Mouse (Mus musculus) WW6 (cell line): ENCODE data around the gene Kcnq1.

ENCODE experiments used
- DNase-seq: peaks from one replicate; pipeline ENCODE4 v3.0.0-alpha.2; 2013; ENCODE audit warnings: low read depth, low spot score

The Kcnq1 gene

GRCm38 (mm10) chr7:143106062-143106461 lies at the start of gene Kcnq1:
Gene Kcnq1, plus strand, starts transcription at chr7:143106362.
- DNase-seq = no peak

- no peak for DNase-seq
Observed at GRCm38 (mm10) chr7:143057023-143057422, 49.1 kb upstream of the Kcnq1 start.

DNA sequence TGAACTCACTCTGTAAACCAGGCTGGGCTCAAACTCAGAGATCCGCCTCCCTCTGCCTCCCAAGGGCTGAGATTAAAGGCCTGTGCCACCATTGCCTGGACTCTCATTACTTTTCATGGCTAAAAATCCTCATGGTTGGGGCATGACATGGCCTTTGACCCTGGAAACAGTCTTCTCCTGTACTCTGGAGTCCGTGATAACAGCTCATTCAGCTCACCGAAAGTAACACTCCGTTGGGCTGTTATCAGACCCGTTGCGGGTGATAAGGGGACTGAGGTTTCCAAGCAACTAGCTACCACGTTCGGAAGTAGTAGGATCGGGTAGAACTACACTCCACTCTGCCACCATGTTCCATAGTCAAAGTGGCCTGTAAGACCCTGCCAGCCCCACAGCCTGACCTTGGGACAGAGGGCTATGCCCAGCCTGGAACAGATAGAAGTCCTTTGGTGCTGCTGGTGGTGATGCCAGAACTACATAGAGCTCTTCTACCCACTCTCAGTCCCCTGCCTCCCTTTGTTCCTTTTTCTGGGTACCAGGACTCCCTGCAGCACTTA lies 48.4 kb upstream of the Kcnq1 start:
- no peak for DNase-seq

DNA sequence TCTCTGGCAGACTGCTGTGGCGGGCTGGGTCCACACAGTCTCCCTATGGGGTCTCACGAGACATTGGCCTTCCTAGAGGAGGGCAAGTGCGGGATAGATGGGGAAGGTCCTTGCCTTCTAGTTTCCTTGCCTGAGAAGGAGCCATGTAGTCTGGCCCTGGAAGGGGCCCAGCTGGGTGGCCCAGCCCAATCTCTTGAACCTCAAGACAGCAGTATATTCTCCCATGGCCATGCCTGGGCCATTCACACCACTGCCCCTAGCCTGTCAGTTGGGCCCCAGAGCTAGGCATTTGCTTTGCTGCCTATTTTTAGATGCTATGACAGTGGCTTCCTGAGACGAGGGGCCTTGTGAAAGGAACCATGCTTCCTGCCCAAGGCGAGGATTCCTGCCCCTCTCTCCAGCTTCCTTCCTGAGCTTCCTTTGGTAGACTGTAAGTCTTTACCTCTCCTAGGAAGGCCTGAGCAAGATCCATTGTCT lies 47.9 kb upstream of the Kcnq1 start:
- no peak for DNase-seq

- no peak for DNase-seq
Observed at GRCm38 (mm10) chr7:143059202-143059870, 46.8 kb upstream of the Kcnq1 start.

DNA sequence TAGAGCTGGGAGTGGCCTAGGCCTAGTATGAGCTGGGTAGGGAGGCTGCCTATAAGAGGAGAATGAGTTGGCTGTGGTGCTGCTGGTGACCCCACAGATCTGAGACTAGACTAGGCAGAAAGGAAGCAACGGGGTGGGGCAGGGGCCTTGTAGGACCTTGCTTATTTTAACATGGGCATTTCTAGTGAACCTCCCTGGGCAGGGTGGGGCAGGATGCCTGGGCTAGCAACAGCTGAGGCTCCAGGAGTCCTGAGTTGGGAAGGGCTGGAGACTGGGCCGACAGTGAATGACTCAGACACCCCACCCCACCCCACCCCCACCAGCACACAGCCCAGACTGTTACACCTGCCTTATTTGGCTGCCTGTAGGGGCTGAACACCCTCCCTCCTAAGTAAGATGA lies 43.5 kb upstream of the Kcnq1 start:
- no peak for DNase-seq

DNA sequence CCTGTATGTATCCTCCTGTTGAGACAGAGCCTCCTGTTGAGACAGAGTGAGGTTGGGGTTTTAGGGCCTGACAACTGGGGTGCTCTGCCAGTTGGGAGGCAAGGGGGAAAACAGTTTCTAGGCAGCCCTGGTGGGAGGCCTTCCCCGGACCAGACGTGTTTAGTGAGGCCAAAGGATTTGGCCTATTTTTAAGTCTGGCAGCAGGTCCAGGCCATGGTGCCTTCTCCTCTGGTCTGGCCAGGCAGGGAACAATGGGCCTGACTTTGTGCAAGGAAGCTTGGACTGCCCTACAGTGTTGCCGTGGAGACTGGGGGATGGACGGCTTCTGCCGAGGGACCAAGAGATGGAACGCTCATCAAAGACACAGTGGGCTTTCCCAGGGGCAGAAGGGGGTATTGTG lies 41.9 kb upstream of the Kcnq1 start:
- no peak for DNase-seq

- no peak for DNase-seq
Observed at GRCm38 (mm10) chr7:143065692-143066091, 40.5 kb upstream of the Kcnq1 start.

GRCm38 (mm10) chr7:143067469-143067868 lies 38.7 kb upstream of the Kcnq1 start:
- no peak for DNase-seq

DNA sequence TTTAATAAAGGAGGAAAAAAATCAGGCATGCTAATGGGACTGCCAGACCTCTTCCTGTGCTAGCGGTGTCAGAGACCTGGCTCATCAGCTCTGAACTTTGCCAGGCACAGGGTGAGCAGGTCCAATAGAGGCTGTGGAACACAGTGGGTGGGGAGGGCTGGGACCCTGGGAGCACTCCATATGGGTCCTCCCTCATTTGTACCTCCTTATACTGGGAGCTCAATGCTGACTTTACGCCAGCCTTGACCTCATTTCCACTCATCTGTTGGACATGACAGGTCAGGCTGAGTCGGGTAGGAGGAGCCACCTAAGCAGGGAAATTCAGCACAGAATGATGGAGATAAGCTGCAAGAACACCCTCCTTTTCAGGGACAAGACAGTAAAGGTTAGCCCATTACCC lies 38.3 kb upstream of the Kcnq1 start:
- DNase-seq = no peak

DNA sequence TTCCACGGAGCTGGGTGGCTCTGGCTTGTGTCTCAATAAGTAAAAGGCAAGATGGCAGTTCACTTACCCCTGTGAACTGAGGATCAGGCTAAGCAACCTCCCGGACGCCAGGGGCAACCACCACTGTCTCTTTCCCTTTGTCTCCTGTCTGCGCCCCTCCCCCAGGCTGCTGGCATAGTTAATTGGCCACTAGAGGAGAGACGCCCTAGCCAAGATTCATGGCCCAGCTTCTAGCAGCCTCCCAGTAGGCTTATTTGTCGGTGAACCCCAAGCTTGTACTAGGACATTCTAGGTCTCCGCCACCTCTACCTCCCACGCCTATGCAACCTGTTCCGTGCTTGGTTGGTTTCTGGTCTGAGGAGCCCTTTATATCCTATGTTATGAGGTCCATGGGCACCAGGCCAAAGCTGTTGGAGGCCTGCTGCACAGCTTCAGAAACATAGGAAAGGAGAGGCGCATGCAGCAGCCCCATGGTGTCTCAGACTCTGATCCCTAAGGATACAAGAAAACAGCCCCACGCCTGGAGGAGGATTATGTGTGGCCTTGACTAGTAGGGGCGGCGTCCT lies 37.8 kb upstream of the Kcnq1 start:
- DNase-seq = no peak

- peak; percentile 97 for DNase-seq
Observed at GRCm38 (mm10) chr7:143068882-143069591, 37.1 kb upstream of the Kcnq1 start, which contains the start of gene Tssc4. Gene Tssc4, plus strand, starts transcription at chr7:143069249.

- DNase-seq = no peak
Observed at GRCm38 (mm10) chr7:143069751-143070400, 36.3 kb upstream of the Kcnq1 start.

DNA sequence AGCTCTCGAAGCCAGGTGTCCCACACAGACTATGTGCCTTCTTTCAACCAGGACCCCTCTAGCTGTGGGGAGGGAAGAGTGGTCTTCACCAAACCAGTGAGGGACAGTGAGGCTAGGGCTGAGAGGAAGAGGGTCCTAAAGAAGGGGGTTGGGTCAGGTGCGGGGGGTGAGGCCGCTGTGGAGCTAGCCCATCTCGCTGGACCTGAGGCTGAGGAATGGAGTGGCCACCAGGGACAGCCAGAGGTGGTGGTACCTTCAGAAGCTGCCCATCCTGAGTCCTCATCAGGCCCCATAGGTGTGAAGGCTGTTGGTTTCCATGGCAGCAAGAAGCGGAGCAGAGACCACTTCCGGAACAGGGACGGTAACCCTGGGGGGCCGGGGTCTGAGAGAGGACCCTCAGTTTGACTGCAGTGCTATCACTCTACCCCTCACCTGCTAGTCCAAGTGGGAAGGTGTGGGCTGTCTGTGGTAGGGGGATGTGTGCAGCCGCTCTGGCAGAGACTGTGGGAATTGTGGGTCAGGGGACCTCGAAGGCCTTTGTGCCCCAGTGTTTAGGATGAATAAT lies 35.6 kb upstream of the Kcnq1 start:
- DNase-seq = no peak

- no peak for DNase-seq
Observed at GRCm38 (mm10) chr7:143072605-143073004, 33.6 kb upstream of the Kcnq1 start.

DNA sequence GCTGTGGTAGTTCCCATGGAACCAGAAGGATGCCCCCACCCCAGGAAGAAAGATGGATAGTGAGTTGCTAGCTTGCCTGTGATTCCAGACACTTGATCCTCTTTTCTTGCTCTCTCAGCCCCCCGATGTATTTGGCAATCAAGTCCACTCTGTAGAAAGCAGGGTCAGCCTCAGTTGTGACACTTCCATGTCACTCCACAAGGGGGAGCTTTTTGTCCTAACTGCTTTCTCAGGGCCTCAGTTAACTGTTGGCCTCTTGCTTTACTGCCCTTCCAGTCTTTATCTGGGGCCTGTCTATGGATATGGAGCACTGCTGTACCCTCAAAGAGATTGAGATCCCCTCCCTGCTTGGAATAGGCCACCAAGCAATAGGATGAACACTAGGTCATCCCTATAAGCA lies 33.1 kb upstream of the Kcnq1 start:
- DNase-seq = no peak

- no peak for DNase-seq
Observed at GRCm38 (mm10) chr7:143075394-143075793, 30.8 kb upstream of the Kcnq1 start.

GRCm38 (mm10) chr7:143077351-143077750 lies 28.8 kb upstream of the Kcnq1 start:
- DNase-seq = no peak

DNA sequence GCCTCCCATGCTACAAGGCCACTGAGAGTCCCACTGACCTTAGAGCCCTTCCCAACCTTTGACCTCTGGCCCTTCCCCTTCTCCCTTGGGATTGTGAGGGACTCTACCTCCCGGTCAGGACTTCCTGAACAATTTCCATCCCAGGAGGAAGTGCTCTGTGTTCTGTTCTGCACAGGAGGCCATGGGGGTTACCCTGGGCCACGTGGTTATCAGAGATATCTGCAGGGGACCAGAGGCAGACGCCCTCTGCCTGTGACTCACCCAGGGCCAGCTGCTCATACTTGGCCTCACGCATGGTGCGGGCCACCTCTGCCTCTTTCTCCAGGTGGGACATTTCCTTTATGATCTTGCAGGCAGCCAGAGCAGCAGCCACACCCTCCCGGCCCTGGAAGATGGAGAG lies 24.1 kb upstream of the Kcnq1 start:
- DNase-seq = no peak

- DNase-seq = no peak
Observed at GRCm38 (mm10) chr7:143083708-143084107, 22.5 kb upstream of the Kcnq1 start.

DNA sequence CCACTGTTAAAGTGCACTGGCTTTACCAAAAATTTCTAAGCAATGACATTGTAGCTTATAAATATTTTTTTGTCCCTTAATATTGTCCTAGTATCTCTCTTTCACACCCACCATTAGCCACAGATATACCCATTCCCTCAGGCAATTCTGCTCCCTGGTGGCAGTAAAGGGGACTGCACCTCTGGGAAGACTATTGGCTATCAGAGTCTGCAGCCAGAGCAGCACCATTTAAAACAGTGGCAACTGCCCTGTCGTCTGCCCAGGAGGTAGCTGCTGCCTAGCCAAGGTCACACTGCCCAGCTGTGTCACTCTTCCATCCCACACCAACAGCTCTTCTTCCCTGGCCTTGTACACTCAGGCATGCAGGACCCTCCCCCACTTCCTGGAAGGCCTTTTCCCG lies 19.8 kb upstream of the Kcnq1 start:
- no peak for DNase-seq
